Mouse (Mus musculus) G1E (cell line): Measurements from ENCODE around the gene Lgals7. TPM values are rescaled to one million over a fixed set of nuclear protein-coding genes. Genes with fewer than 3 reads are reported as not detected.

Source experiments
- ATAC-seq: 2 replicates; pipeline ENCODE4 v1.8.0; 2016; ENCODE audit warnings: mild to moderate bottlenecking; ENCODE audit not compliant: insufficient number of reproducible peaks, poor library complexity, low FRiP score, severe bottlenecking; ENCODE audit errors: extremely low read depth
- DNase-seq: peaks from one replicate; pipeline ENCODE4 v3.0.0; 2012; ENCODE audit warnings: low spot score
- H3K27me3 ChIP-seq: 2 replicates; pipeline ENCODE4 v1.6.1; 2012; ENCODE audit warnings: mild to moderate bottlenecking, low read length, inconsistent platforms; ENCODE audit not compliant: insufficient read depth
- H3K36me3 ChIP-seq: replicated peaks from 2 replicates; pipeline ENCODE3; 2012; ENCODE audit warnings: mild to moderate bottlenecking, inconsistent platforms
- H3K4me1 ChIP-seq: 2 replicates; pipeline ENCODE4 v1.6.1; 2012; ENCODE audit warnings: low read depth, low read length, inconsistent platforms, mixed read lengths; ENCODE audit not compliant: insufficient read depth
- H3K4me3 ChIP-seq: 2 replicates; pipeline ENCODE4 v1.5.1; 2012; ENCODE audit warnings: low read depth, mild to moderate bottlenecking, inconsistent platforms, low read length, moderate library complexity, mixed read lengths
- H3K9me3 ChIP-seq: replicated peaks from 2 replicates; pipeline ENCODE4 v1.6.1; 2012; ENCODE audit warnings: inconsistent platforms
- CTCF ChIP-seq: IDR thresholded peaks from 2 replicates; pipeline ENCODE4 v1.5.1; 2012; ENCODE audit warnings: low read depth, low read length, inconsistent platforms, mixed read lengths
- GATA1 ChIP-seq: IDR thresholded peaks from 2 replicates; pipeline ENCODE4 v1.6.1; 2012; ENCODE audit warnings: borderline replicate concordance, low read length, inconsistent platforms, mixed read lengths
- GATA2 ChIP-seq: IDR thresholded peaks from 2 replicates; pipeline ENCODE4 v1.6.1; 2012; ENCODE audit warnings: low read depth, low read length, inconsistent platforms, borderline replicate concordance
- POLR2AphosphoS5 ChIP-seq: IDR thresholded peaks from 2 replicates; pipeline ENCODE4 v1.6.1; 2012; ENCODE audit warnings: low read depth, low read length, inconsistent platforms; ENCODE audit not compliant: insufficient replicate concordance
- TAL1 ChIP-seq: conservative IDR thresholded peaks from 2 replicates; pipeline ENCODE4 v1.6.1; 2012; ENCODE audit warnings: low read depth, low read length, inconsistent platforms, mixed read lengths
- polyA plus RNA-seq: library from polyadenylated mRNA; stranded (reverse); fragments of >175 nt; gene quantifications from 2 replicates; pipeline ENCODE4 v1.2.3, GENCODE M21; 2012
- total RNA-seq, 2 experiments: library from RNA; stranded (forward) in 1 of 2; stranded (reverse) in 1 of 2; fragments of 200-1000 nt in 1 of 2; fragments of >200 nt in 1 of 2; fragmentation: Nextera tagmentation in 1 of 2; gene quantifications; 2 replicates each; pipeline ENCODE4 v1.2.3; 2014 to 2017

The Lgals7 gene
- 3.0 TPM in 1 of 2 replicates, not detected in the other for total RNA-seq (2014; fragmentation: Nextera tagmentation)
- 0.27 and 0.76 TPM in 2 replicates for total RNA-seq (2017)
- 0.49 and 0.68 TPM in 2 replicates for polyA plus RNA-seq

DNA sequence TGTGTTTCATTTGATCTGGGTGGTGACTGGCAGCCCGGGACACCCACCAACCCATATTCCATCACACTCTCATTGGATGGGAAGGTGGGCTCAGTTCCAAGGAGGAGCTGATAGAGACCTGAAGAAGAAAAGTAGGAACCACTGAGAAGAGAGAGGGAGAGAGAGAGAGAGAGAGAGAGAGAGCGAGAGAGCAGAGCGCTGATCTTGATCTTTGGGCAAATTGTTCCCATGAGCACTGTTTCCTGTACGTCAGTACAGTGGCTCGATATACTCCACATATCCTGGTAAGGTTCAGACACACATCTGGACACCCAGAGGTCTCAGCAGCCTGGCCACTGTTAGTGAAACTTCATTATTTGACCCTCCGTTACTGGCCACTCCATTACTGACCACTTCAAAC is at the start of gene Lgals7:
Gene Lgals7 (plus strand): TSS at position 314 of the 400 bp plus-strand sequence.
- DNase-seq, result no peak
- H3K9me3 ChIP-seq, result peaks cover 4% of the 10 kb centered on the region
- no peak for ATAC-seq
- H3K36me3 ChIP-seq, result no peaks in the 10 kb centered on the region
- TF ChIP-seq GATA1, result no peak
- no peak for TF ChIP-seq POLR2AphosphoS5
- no peak for TF ChIP-seq CTCF
- no peak for TF ChIP-seq TAL1
- no peak for TF ChIP-seq GATA2
- H3K27me3 ChIP-seq, result no peaks in the 10 kb centered on the region; the same call in 1 of the 2 replicates
- H3K4me3 ChIP-seq, result no peak within 1 kb of the TSS
- peaks cover 47% of the 10 kb centered on the region for H3K4me1 ChIP-seq

GRCm38 (mm10) chr7:28814306-28815034 is 49.2 kb upstream of the Lgals7 start:
- TF ChIP-seq GATA2 (no peak), POLR2AphosphoS5 (no peak), TAL1 (no peak), CTCF (no peak), GATA1 (no peak)
- ATAC-seq (no peak), DNase-seq (no peak)
- peaks cover 79% of the 10 kb centered on the region for H3K4me1 ChIP-seq
- H3K9me3 ChIP-seq, result no peaks in the 10 kb centered on the region
- H3K27me3 ChIP-seq, result no peaks in the 10 kb centered on the region
- H3K36me3 ChIP-seq, result peaks cover 77% of the 10 kb centered on the region
- peak overlapping the region; percentile 68; the same call in 1 of the 2 replicates for H3K4me3 ChIP-seq

- peaks cover 83% of the 10 kb centered on the region for H3K4me1 ChIP-seq
- H3K4me3 ChIP-seq, result peak overlapping the region; percentile 68; the same call in 1 of the 2 replicates
- no peaks in the 10 kb centered on the region for H3K9me3 ChIP-seq
- peaks cover 85% of the 10 kb centered on the region for H3K36me3 ChIP-seq
- ATAC-seq (no peak), DNase-seq (no peak)
- no peak for TF ChIP-seq POLR2AphosphoS5
- TF ChIP-seq TAL1, result no peak
- no peak for TF ChIP-seq CTCF
- no peak for TF ChIP-seq GATA2
- no peak for TF ChIP-seq GATA1
- H3K27me3 ChIP-seq, result no peaks in the 10 kb centered on the region
Measured at GRCm38 (mm10) chr7:28815230-28815629, 48.4 kb upstream of the Lgals7 start.

DNA sequence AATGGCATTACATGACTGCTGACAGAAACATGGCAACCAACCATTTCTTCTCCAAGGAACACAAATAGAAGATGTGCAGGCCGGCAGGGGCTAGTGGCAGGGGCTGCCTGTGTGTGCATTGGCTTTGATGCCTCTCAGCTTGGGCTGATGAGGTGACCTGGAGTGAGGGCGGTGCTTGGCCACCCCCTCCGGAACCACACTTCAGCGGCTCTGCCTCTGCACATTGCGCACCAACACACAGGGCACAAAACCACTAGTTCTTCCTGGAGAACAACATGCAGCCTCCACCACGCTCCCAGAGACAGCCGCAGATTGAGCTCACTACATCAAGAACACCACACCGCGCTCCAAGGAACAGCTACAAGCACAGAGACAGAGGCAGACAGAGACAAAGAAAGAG is 47.5 kb upstream of the Lgals7 start:
- Histone ChIP-seq H3K4me1 (peaks cover 93% of the 10 kb centered on the region), H3K27me3 (no peaks in the 10 kb centered on the region), H3K36me3 (peaks cover 95% of the 10 kb centered on the region), H3K4me3 (peak overlapping the region; percentile 68; the same call in 1 of the 2 replicates), H3K9me3 (no peaks in the 10 kb centered on the region)
- DNase-seq (no peak), ATAC-seq (no peak)
- TF ChIP-seq GATA1, result no peak
- 0 out of 2 replicates have a peak, but pooled peaks have one; percentile 38 for TF ChIP-seq POLR2AphosphoS5

DNA sequence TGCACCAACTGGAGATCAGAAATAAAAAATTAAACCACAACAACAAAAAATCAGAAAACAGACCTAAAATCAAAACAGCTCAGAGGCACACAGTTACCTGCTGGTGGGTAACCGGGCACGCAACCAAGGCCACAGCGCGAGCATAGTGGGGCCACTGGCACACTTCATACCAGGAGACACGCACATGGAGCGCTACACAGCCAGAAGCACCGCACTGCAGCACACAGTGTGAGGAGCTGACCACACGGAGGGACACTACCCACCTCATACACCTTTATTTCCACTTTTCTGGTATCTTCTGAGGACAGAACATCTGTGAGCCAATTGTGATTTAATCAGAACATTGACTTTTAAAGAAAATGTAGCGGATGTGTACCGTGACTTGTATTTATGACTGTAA is 46.7 kb upstream of the Lgals7 start:
- H3K4me3 ChIP-seq, result peak overlapping the region; percentile 69
- H3K9me3 ChIP-seq, result no peaks in the 10 kb centered on the region
- H3K27me3 ChIP-seq, result no peaks in the 10 kb centered on the region
- peaks cover 97% of the 10 kb centered on the region for H3K4me1 ChIP-seq
- no peak for TF ChIP-seq GATA2
- no peak for TF ChIP-seq TAL1
- no peak for TF ChIP-seq GATA1
- no peak for TF ChIP-seq CTCF
- TF ChIP-seq POLR2AphosphoS5, result no peak
- no peak for ATAC-seq
- DNase-seq, result no peak
- H3K36me3 ChIP-seq, result peaks cover 99% of the 10 kb centered on the region

GRCm38 (mm10) chr7:28817524-28817923 is 46.1 kb upstream of the Lgals7 start:
- Histone ChIP-seq H3K27me3 (no peaks in the 10 kb centered on the region), H3K4me3 (peak overlapping the region; percentile 69; the same call in 1 of the 2 replicates), H3K9me3 (no peaks in the 10 kb centered on the region), H3K36me3 (peaks cover 99% of the 10 kb centered on the region), H3K4me1 (peaks cover 96% of the 10 kb centered on the region)
- TF ChIP-seq GATA2, result no peak
- TF ChIP-seq POLR2AphosphoS5, result no peak
- no peak for TF ChIP-seq TAL1
- no peak for TF ChIP-seq GATA1
- no peak for TF ChIP-seq CTCF
- DNase-seq (no peak), ATAC-seq (no peak)

DNA sequence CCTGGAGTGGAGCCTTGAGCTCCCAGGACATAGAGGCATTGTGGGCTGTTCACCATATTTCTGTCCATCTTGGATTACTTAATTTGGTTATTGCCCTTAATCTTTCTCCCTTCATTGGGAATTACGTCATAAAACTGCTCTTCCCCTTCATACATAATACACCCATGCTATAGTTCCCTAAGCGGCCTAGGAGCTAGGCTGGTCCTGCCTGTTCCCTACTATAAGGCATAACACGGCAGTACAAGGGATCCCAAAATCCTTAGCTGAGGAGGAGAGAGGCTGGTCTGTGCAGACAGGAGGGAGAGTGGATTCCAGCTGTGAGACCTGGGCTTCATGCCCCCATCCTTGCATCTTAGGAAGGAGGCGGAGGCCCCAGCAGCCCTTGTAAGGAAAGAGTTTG is 45.7 kb upstream of the Lgals7 start:
- Histone ChIP-seq H3K9me3 (no peaks in the 10 kb centered on the region), H3K36me3 (peaks cover 99% of the 10 kb centered on the region), H3K4me1 (peaks cover 96% of the 10 kb centered on the region), H3K4me3 (peak overlapping the region; percentile 52; the same call in 1 of the 2 replicates), H3K27me3 (no peaks in the 10 kb centered on the region)
- no peak for ATAC-seq
- TF ChIP-seq GATA2, result no peak
- TF ChIP-seq TAL1, result no peak
- TF ChIP-seq CTCF, result no peak
- no peak for TF ChIP-seq POLR2AphosphoS5
- no peak for TF ChIP-seq GATA1
- DNase-seq, result no peak
